Mouse (Mus musculus): Measurements from ENCODE around the gene Ttll13.

Gene Ttll13

GRCm38 (mm10) chr7:80246148-80246721, at the start of gene Ttll13:
Gene Ttll13, plus strand, starts transcription at chr7:80246376.
- CTCF ChIA-PET, result interaction anchor here (0.9 kb wide), 1 partner anchor 69 kb away, joined by 3 read pairs; no protein-coding TSS in a partner anchor

- CTCF ChIA-PET, result interaction anchor here (1.3 kb wide), 1 partner anchor 65 kb away, joined by 7 read pairs; no protein-coding TSS in a partner anchor
Observed at GRCm38 (mm10) chr7:80197371-80197770, 48.8 kb upstream of the Ttll13 start.

- CTCF ChIA-PET, result interaction anchor here (1.3 kb wide), 1 partner anchor 66 kb away, joined by 7 read pairs; no protein-coding TSS in a partner anchor
Observed at GRCm38 (mm10) chr7:80197941-80198778, 48.0 kb upstream of the Ttll13 start.

GRCm38 (mm10) chr7:80198863-80199262, 47.3 kb upstream of the Ttll13 start:
- CTCF ChIA-PET, result interaction anchor here (1.3 kb wide), 1 partner anchor 67 kb away, joined by 7 read pairs; no protein-coding TSS in a partner anchor

- CTCF ChIA-PET, result interaction anchor here (0.8 to 1.3 kb wide), 2 partner anchors 10 to 12 kb away, joined by 4 read pairs; no protein-coding TSS in a partner anchor
Observed at GRCm38 (mm10) chr7:80199286-80199685, 46.9 kb upstream of the Ttll13 start.

GRCm38 (mm10) chr7:80199851-80200587, 46.2 kb upstream of the Ttll13 start:
- CTCF ChIA-PET, result interaction anchor here (0.7 to 1.3 kb wide), 3 partner anchors 9 to 33 kb away, joined by 3 to 4 read pairs (median 4); partner anchors contain the start of genes Cib1 and Gdpgp1

GRCm38 (mm10) chr7:80200588-80200945, 45.6 kb upstream of the Ttll13 start:
- CTCF ChIA-PET, result interaction anchor here (0.7 to 1.3 kb wide), 4 partner anchors 9 to 173 kb away, joined by 3 to 4 read pairs (median 3); partner anchors contain the start of genes Cib1 and Gdpgp1

GRCm38 (mm10) chr7:80200963-80201539, 45.1 kb upstream of the Ttll13 start:
- CTCF ChIA-PET, result interaction anchor here (0.8 to 1.0 kb wide), 3 partner anchors 13 to 172 kb away, joined by 3 read pairs; no protein-coding TSS in a partner anchor

GRCm38 (mm10) chr7:80201888-80202540, 44.2 kb upstream of the Ttll13 start:
- CTCF ChIA-PET, result interaction anchor here (0.6 to 0.9 kb wide), 3 partner anchors 9 to 61 kb away, joined by 3 read pairs; no protein-coding TSS in a partner anchor

GRCm38 (mm10) chr7:80202961-80203360, 43.2 kb upstream of the Ttll13 start:
- CTCF ChIA-PET, result interaction anchor here (0.6 to 0.9 kb wide), 4 partner anchors 8 to 88 kb away, joined by 3 read pairs; partner anchors contain the start of gene Idh2

GRCm38 (mm10) chr7:80203638-80204096, 42.5 kb upstream of the Ttll13 start:
- CTCF ChIA-PET, result no interaction called here

- CTCF ChIA-PET, result no interaction called here
Observed at GRCm38 (mm10) chr7:80204362-80204761, 41.8 kb upstream of the Ttll13 start.

- CTCF ChIA-PET, result no interaction called here
Observed at GRCm38 (mm10) chr7:80204961-80205360, 41.2 kb upstream of the Ttll13 start.

- CTCF ChIA-PET, result interaction anchor here (1.0 kb wide), 1 partner anchor 64 kb away, joined by 3 read pairs; no protein-coding TSS in a partner anchor
Observed at GRCm38 (mm10) chr7:80205705-80206589, 40.2 kb upstream of the Ttll13 start.

- CTCF ChIA-PET, result interaction anchor here (0.7 kb wide), 1 partner anchor 66 kb away, joined by 3 read pairs; no protein-coding TSS in a partner anchor
Observed at GRCm38 (mm10) chr7:80207314-80207731, 38.9 kb upstream of the Ttll13 start.

- CTCF ChIA-PET, result interaction anchor here (0.6 to 0.7 kb wide), 2 partner anchors 31 to 67 kb away, joined by 3 to 11 read pairs; no protein-coding TSS in a partner anchor
Observed at GRCm38 (mm10) chr7:80208026-80208642, 38.0 kb upstream of the Ttll13 start.

- CTCF ChIA-PET, result interaction anchor here (0.6 to 1.4 kb wide), 2 partner anchors 9 to 32 kb away, joined by 4 to 11 read pairs; no protein-coding TSS in a partner anchor
Observed at GRCm38 (mm10) chr7:80208738-80209430, 37.3 kb upstream of the Ttll13 start.

- CTCF ChIA-PET, result interaction anchor here (0.7 to 1.4 kb wide), 2 partner anchors 10 to 69 kb away, joined by 3 to 4 read pairs; no protein-coding TSS in a partner anchor
Observed at GRCm38 (mm10) chr7:80209669-80210068, 36.5 kb upstream of the Ttll13 start.
